Mouse (Mus musculus) fibroblast of lung, adult 2 months (primary cell): Measurements from ENCODE around the gene Rora.
A peak's percentile ranks its signal among the peaks of the same experiment; 100 is the strongest.

Experiments used
- DNase-seq: peaks from one replicate; pipeline ENCODE4 v3.0.0-alpha.2; 2011; ENCODE audit warnings: low read depth

Rora gene

DNA sequence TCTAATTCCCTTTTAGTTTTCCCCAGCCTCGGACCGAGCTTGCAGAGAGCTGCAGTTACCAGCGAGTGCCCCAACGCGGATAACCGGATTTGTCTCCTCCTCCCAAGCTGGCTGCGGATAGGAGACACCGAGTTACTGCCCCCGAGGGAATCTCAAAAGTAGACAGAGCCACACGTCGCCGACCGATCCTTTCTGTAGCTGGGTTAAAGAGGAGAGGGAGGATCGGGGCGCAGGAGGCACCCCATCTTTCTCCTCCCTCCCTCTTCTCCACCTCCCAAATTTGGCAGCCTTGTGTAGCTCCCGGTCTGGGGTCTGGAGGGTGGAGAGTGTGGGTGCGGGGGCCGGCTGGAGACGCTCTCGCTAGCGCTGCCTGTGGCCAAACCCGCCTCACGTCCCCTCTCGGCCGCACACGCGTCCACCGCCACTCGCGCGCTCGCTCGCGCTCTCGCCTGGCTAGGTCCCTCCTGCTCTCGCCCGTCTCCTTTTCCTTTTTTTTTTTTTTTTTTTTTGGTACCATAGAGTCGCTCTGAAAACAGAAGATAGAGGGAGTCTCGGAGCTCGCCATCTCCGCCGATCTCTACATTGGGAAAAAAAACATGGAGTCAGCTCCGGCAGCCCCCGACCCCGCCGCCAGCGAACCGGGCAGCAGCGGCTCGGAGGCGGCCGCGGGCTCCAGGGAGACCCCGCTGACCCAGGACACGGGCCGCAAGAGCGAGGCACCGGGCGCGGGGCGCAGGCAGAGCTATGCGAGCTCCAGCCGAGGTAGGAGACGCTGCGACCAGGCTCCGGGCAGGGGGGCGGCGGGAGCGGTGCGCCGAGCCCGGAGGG, at the start of gene Rora:
Rora (plus strand) TSS at position 576 of the 828 bp plus-strand sequence.
- peak; percentile 44 for DNase-seq

DNA sequence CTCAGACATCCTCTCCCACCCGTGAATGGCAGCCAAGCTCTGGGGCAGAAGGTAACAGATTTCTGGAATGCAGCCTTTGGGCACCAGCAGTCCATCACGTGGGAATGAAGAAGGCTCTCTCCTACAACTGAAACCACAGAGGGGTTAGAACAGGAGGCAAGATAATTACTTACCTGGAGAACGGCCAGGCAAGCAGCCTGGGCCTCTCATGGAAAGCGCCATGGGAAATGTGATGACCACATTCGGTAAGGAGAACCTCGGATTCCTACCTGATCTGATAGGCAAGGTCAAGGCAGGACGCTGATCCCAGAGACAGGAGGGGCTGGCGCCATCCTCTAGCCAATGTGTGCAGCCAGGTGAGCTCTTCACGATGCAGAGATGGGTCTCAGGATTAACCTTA, 39.6 kb upstream of the Rora start:
- DNase-seq = no peak

DNA sequence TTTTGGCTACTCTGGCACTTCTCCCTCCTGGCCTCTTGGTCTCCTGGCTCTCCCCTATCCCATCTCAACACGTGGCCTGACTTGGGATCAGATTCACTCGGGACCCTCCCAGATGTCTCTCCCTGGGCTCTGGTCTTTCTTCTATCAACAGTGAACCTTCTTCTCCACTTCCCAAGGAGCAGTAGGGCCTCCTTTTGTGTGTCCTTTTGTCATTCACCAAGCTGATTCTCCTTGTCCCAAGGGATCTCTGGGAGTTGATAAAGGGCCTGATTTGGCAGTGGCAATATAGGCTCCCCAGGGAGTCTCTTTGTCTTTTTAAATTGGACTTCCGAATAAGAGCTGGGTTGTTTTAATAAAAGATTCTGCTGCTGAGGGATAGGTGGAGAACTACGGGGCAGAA, 36.5 kb upstream of the Rora start:
- no peak for DNase-seq

DNA sequence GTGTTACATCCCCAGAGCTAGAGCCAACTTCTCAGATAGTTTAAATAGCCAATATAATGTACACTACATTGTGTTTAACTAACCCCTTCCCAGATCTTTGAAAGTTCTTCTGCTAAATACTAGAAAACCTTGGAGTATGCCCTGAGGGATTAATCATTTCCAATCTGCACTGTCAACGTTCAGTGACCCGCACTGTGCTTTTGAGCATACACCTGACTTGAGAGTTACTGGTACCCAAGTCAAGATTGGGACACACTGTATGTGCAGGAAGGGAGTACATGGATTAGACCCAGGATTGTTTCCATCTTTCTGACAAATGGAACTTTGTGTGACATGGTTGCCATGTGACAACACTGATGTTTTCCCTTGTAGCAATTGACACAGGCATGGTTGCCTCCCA, 33.5 kb upstream of the Rora start:
- DNase-seq = no peak

DNA sequence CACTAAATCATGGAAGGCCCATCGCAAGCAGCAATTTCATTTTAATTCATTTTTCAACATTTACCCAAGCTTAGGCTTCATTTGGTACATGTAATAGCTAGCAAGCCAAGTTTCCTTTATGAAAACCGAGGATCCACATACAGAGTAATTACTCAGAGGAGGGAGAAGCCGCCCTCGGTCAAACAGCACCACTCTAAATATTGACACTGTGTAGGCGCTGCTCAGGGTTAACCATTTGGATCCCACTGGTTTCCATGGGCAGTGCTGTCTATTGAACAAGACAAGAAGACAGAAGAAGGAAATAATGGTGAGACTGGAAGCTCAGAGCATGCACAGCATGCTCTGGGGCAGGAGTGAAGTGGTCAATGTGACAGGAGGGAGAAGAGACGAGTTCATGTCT, 33.1 kb upstream of the Rora start:
- DNase-seq = no peak

DNA sequence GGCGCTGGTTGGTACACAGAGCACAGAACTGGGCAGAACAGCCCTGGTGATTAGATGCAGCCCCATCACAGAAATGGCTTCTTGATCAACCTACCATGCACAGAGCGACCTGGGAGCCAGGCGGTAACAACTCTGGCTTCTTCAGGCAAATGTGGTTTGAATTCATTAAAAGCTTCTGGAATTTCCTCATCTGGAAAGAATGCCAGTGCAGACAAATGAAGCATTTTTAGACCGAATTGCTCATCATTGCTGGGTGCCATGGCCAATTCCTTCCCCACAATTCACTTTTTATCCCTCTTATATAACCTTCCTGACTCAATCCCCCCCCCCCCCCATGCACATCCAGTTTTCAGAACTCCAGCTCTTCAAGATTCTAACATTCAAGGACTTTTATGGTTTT, 28.6 kb upstream of the Rora start:
- peak; percentile 9 for DNase-seq

DNA sequence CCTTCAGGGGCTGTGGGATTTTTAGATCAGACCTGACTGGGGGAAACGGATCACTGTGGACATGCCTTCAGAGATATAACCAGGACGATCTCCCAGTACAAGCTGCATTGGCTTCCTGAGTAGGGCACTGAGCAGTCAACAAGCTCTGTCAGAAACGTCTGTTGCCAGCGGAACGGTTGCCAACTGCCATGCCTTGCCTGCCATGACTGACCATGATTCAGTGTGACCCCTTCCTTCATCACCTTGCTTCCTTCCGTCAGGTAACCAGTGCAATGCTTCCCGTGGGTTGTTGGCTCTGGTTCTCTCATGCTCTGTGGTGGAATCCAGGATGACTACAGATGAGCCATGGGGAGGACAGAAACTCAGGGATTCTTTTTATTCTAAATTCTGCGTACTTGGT, 16.3 kb upstream of the Rora start:
- DNase-seq = no peak

DNA sequence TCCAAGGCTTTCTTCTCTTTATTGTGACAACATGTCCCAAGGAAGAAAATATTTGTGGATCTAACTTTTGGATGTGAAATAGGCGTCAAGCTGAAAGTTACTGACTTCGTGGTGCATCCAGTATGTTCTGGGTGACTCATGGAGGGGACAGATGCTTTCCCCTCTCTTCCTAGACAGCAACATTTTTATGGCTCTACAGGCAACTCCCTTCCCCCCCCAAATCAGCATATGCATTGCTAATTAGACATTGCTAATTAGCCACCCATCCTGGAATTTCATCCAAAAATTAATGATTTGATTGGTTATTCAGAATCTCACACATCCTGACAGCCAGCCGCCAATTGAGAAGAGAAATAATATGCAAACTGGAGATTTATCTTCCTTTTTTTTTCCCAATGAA, 12.5 kb upstream of the Rora start:
- no peak for DNase-seq

DNA sequence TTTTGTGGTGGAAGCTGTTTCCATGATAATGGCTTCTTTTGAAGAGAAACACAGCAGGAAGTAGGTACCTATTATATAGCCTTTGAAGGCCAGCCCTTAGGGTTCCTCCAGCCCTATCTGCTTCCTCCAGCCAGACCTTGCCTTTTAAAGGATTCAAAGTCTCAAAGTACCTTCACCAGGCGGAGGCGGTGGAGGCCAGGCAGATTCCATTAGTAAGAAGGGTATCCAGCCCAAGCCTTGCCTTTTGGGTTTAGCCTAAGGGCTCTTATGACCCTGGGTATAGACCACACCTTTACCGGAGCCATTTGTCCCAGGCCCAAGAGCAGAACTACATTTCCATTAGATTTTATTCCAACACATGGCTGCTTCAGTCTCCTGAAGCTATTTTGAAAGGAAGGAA, 5.5 kb upstream of the Rora start:
- DNase-seq = no peak

DNA sequence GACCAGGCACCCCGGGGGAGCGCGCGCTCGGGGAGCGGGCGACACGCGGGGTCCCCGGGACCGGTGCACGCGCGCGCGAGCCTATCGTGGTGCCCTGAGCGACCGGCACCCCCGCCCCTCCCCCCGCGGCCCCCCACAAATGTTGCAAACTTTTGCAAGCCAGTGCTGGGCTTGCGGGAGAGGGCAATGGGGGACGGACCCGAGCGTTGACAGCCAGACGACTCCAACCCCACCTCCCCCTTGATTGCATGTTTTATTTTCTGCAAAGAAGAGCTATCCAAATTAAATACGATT, 400 bp downstream of the Rora start:
- no peak for DNase-seq

DNA sequence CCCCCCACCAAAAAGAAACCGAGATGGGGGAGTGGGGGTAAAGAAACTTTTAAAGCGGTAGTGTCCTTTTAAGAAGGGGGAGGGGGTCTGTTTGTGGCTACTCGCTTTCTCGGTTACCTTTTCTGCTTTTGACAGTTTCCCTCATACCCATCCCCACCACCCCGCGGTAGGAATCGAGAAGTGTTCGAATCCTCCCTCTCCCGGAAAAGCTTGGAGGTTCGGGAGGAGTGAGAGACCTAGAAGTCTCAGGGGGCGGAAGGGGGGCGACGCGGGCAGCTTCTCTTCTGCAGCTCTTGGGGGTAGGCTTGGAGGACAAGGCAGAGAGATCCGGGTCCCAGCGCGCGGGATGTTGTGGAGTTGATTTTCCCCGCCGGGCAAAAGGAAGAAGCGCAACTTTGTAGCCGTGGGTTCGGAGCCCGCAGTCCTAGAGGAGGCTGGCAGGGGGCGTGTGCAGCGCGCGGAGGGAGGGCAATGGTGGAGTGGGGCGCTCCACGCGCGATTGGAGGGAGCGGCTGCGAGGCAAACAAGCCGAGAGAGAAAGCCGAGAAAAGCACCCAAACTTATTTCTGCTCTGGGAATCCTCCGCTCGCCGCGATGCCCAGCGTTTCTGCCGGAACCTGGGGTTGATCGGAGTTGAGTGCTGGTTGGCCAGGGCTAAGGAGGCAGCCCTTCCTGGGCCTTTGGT, 889 bp downstream of the Rora start:
- DNase-seq = no peak

DNA sequence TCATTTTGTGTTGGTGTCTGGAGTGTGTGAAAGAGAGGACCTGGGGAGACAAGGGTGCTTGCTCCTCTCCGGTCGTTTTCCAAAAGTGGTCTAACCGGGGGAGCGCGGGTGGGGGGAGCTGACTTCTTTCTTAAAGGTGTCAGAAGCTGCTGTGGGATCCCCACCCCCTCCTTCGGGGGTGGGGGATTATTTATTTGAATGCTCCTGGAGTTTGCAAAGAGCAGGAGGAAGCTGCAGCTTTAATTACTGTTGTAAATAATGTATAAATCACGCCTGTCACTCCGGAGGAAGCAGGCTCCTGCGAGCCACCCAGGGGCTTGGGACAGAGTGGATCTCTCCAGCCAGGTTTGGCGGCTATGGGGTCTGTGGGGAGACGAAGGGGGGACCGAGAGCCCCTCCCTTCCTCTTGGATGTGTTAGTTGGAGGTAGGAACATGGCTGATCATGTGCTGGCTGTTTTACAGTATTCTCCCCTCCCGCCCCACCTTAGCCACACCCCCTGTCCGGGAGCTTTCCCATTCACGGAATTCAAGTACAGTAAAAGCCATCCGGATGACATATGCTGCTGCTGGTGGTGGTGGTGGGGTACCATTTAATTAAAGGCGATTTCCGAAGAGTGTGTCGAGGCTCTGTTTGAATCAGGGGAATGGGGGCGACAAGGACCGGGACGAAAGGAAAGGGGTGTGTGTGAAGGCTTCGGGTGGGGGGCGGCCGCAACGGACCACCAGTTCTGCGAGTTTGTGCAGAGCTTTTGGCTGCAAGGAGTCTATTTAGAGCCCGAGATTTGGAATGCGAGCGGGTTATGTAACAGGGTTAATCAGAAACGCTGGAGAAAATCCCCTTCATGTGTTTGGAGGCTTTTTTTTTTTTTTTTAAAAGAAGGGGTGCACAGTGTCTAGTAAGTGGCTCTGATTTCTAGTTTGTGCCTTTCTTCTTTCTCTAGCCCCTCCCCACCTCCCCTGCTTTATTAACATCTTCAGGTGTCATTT, 1.7 kb downstream of the Rora start:
- no peak for DNase-seq

DNA sequence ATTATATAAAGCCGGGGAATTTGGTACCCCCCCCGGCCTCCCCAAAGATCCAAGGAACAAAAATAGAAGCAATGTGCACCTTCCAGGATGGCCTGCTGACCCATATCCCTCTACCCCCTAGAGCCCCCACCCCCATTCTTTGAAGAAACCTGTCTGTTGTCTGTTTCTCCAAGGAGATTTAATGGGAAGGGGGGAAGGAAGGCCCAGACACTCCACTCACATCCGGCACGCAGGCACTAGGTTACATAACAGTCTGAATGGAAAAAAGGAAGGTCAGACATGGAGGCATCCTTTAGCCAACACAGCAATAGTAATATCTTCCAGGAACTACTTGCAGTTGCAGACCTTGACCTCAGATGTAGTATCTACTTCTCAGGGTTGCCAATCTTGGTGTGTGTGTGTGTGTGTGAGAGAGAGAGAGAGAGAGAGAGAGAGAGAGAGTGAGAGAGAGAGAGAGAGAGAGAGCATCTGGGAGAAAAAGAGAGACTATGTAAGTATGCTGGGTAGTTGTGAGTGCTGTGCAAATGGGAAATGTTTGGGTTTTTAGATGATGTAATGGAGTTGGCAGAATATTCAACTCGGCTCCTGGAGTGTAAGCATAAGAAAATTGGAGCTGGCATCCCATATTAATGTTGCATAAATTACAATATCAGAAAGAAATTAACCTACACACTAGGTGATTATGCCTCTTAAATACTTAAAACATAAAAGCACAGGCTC, 2.6 kb downstream of the Rora start:
- DNase-seq = no peak

DNA sequence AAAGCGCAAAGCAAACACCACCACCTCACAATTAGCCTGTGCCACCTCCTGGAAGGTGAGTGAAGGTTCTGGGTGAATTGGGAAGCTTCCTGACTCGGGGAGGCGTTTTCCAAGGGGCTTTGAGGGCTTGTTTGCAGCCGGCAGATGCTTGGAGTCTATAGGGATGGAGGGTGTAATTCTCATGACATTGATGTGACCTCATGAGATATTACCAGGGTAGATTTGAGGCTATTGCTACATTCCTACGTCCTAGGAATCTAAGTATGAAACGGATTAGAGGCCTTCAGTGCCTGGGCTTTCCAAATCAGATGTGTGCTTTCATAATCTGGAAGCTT, 3.2 kb downstream of the Rora start:
- no peak for DNase-seq

DNA sequence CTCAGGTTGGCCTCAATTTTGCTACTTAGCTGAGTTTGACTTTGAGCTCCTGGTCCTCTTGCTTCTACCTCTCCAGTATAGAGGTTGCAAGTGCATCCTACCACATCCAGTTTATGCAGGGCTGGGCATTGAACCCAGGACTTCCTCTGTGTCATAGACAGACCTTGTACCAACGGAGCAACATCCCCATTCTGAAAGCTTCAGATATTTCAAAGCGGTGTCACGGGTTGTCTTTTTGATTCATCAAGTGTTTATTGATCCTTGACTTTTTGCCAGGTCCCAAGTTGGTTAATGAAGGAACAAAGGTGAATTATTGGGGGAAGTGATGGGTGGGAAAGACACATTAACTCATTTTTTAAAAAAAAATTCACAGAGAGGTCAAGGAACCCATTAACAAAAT, 17.1 kb downstream of the Rora start:
- no peak for DNase-seq

DNA sequence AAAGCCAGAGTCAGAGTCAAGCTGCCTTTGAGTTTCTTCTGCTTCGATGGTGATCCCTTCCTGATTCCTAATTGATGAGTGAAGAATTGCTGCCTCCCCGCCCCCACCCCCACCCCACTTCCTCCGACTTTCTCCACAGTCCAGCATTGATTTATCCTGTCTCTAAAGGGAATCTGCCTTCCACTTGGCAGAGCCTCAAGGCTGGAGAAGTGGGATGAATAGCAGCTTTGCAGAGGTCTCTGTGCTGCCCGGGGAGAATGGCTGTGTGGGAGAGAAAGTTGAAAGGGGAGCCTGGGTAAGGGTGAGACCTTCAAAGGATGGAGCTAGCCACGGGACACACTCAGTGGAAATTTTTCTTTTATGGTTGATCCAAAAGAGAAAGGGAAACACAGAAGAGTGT, 18.9 kb downstream of the Rora start:
- no peak for DNase-seq

DNA sequence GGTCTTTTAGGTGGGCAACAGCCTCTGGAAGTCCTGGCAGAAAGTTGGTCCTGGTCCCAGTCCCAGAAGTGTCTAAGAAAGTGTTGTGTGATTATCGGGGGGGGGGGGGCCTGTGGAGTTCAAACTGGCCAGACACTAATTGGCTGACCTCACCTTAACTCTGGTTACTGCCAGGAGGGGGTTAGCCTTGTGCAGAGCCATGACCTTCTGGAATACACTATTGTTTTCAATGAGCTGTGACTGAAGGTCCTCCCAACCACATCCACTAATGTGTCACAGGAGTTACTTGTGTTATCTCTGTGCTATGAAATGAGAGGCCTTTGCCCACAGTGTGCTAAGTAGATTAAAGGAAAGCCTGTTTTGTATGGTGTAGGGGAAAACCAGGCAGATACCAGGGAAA, 19.6 kb downstream of the Rora start:
- no peak for DNase-seq

DNA sequence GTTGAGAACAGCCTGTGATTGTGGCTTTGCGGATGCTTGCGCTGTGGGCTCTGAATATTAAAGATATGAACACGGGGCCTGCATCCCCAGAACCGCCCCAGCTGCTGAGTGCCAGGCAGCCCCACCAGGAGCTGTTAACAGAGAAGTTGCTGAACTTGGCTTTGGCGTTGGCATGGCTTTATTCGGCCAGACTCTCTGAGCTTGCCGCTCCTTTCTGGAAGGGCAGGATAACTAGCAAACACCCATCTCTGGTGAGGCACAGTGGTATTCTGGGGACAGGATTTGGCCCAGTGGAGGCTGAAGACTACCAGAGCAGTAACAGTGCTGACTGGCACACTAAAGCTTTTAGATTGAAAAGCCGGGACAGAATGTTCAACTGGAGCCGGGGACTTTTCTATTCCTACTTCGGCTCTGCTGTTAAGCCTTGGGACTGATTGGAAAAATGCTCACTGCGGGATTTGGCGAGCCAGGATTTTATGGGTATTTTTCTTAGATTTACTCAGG, 26.3 kb downstream of the Rora start:
- DNase-seq = no peak

DNA sequence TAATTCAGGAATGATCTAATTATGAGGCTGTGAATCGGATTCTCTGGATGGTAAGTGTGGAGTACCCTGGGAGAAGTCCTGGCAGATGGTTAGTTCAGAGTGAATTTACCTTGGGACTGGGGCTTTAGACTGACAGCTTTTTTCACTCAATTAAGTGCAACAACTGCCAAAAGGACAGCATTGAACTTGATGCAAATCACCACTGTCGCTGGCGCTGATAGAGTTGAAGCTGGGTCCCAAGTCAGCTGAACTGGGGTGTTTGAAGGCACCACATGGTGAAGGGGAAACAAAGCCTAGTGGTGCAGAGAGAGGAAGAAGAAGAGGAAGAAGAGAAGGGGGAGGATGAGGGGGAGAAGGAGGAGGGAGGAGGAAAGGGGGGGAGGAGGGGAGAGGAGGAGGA, 30.4 kb downstream of the Rora start:
- DNase-seq = no peak

DNA sequence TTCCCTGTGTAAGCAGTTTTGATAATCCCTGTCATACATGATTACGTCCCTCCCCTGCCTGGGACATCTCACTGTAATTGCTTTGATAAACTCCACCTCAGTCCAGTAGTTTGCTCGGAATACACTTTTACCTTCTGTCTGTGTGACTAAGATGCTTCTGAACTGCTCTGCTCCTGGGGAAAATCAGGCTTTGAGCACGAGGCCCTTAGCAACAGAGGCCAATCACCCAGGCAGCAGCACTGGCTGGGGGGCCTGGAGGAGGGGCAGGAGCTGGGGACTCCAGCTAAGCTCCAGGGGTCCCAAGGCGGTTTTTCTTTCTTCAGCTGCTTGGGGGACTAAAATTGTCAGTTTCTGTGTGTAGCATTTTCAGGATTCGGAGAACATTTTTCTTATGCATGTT, 32.0 kb downstream of the Rora start:
- DNase-seq = no peak

DNA sequence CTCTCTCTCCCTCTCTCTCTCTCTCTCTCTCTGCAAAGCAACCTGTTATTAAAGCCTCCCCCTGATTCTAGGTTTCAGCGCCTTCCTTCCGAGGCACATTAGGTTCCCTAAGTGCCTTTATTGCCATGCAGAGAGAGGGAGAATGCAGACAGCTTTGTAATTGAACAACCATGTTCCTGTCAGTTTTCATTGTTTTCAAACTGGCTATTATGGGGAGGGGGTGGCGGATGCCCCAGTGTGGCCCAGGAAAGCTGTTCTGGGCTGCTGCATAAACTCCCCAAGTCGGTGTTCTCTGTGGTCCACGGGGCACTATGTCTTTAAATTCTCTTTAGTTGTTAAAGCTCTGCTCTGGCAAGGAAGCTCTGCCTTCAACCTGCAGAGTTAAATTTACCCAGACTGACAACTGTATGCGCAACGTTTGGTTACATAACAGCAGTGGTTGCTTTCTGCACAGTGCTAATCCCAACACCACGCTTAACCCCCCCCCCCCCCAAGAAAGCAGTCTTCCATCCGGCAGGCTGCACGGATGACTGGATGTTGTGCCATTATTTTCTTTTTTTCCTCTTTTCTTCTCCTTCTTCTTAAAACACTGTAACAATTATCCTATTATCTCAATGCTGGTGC, 33.8 kb downstream of the Rora start:
- DNase-seq = no peak

DNA sequence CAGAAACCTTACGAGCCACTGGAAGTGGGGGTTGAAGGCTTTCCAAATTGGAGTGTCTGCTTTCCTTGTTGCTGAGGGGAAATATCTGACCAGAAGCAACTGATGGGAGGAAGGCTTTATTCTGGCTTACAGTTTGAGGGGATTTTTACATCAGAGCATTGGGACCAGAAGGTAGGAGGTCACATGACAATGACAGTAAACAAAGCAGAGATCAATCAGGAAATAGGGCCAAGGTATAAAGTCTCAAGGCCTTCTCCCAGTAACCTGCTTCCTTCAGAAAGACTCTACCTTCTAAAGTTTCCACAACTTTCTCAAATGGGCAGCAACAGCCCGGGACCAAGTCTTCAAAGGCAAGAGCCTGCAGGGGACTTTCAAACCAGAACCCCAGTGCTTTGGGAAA, 34.6 kb downstream of the Rora start:
- no peak for DNase-seq
